Mouse (Mus musculus) embryonic facial prominence, embryonic 13.5 days (tissue): ENCODE results near the gene Gp9. TPM values are rescaled to one million over a fixed set of nuclear protein-coding genes. Genes with fewer than 3 reads are reported as not detected.

Source experiments
- ATAC-seq: fragments of 200-750 bp; cut with Nextera tagmentation; 2 replicates; pipeline ENCODE4 v1.8.0; 2017; ENCODE audit warnings: low read depth; ENCODE audit not compliant: insufficient number of reproducible peaks, insufficient read depth, low FRiP score, low TSS enrichment
- H3K27ac ChIP-seq: fragments of 300-500 bp; sonication (generic); 2 replicates; pipeline ENCODE4 v1.5.1; 2015; ENCODE audit warnings: moderate library complexity, mild to moderate bottlenecking, inconsistent platforms
- H3K27me3 ChIP-seq: fragments of 300-500 bp; sonication (generic); 2 replicates; pipeline ENCODE4 v1.6.1; 2015; ENCODE audit warnings: mild to moderate bottlenecking, inconsistent platforms
- H3K36me3 ChIP-seq: fragments of 300-500 bp; sonication (generic); 2 replicates; pipeline ENCODE4 v1.6.1; 2015; ENCODE audit warnings: mild to moderate bottlenecking, inconsistent platforms
- H3K4me1 ChIP-seq: fragments of 300-500 bp; sonication (generic); 2 replicates; pipeline ENCODE4 v1.6.1; 2015; ENCODE audit warnings: inconsistent platforms
- H3K4me2 ChIP-seq: fragments of 300-500 bp; sonication (generic); 2 replicates; pipeline ENCODE4 v1.6.1; 2015; ENCODE audit warnings: moderate library complexity, mild to moderate bottlenecking, inconsistent platforms
- H3K4me3 ChIP-seq: fragments of 300-500 bp; sonication (generic); 2 replicates; pipeline ENCODE4 v1.5.1; 2015; ENCODE audit warnings: mild to moderate bottlenecking, inconsistent platforms
- H3K9ac ChIP-seq: fragments of 300-500 bp; sonication (generic); 2 replicates; pipeline ENCODE4 v1.6.1; 2015; ENCODE audit warnings: mild to moderate bottlenecking, inconsistent platforms
- H3K9me3 ChIP-seq: fragments of 300-500 bp; sonication (generic); 2 replicates; pipeline ENCODE4 v1.6.1; 2016; ENCODE audit warnings: inconsistent platforms
- WGBS: fragments of 180-500 bp; shearing (Covaris S2); methylation state at CpG from one replicate; pipeline ENCODE4 v1.1.7; 2015; ENCODE audit warnings: mixed read lengths; 5-methylcytosine and 5-hydroxymethylcytosine counted together
- polyA plus RNA-seq: library from polyadenylated mRNA; unstranded; fragments of >200 nt; fragmentation: Nextera tagmentation; extraction: Ambion mirVana; gene quantifications from 2 replicates; pipeline ENCODE4 v1.2.1, GENCODE M21; 2015

Gp9 gene
- polyA plus RNA-seq, 1 experiment from 2014 or later = 1.8 TPM

DNA sequence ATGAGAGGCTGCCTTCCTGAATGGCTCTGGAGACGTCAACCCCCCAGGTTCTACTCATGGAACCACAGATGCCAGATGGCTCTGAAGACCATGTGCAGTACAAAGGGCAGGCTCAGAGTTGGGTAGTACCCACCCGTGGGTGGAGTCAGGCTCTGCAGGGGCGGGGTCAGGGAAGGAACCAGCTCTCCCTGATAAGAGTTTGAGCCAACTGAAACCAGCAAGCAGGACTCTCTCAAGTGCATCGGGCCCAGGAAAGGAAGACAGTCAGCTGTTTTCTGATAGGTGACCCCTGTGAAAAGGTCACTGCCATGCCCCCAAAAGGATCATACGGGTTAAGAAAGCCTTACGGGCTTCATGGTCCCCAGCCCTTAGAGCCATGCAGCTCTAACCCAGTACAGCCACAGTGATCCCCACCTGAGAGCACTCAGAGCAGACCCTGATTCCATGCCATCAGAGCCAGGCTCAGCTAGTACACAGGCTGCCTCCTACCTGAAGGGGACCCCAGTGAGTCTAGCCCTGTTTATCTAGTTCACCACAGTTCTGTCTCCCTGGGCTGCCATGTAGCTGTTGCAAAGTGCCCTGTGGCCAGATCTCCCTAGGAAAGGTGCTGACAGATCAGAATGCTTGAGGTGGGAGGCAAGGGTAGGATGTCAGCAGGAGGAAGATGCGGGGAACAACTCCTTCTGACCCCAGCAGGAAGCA, 13.1 kb downstream of the Gp9 start:
- WGBS = 73% methylated on average over 7 of the region's 7 CpGs
- Histone ChIP-seq H3K27ac (no peak overlapping the region), H3K9ac (no peak overlapping the region), H3K9me3 (no peaks in the 10 kb centered on the region), H3K4me1 (peaks cover 10% of the 10 kb centered on the region), H3K4me3 (no peak overlapping the region), H3K4me2 (no peak overlapping the region), H3K36me3 (peaks cover 28% of the 10 kb centered on the region), H3K27me3 (no peaks in the 10 kb centered on the region)
- ATAC-seq = no peak

DNA sequence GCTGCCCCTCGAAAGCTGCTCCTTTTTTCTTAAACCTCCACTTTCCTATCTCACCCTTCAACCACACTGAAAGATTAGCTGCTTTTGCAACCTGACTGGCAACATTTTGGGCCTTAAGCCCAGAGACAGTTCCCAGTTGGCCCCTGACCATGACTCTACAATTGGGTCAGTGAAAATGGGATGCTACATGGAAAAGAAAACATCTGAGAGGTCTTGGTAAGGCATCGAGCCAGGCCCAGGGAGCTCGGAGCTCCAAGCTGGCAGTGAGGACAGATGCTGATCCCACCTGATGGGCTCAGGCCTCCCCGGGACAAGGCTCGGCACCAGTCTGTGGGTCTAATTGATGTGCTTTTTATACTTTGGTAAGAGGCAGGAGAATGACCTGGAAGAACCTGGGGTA, 14.0 kb downstream of the Gp9 start:
- no peak overlapping the region for H3K27ac ChIP-seq
- 86% methylated on average over 5 of the region's 5 CpGs for WGBS
- peaks cover 10% of the 10 kb centered on the region for H3K4me1 ChIP-seq
- H3K36me3 ChIP-seq = peaks cover 28% of the 10 kb centered on the region
- H3K4me2 ChIP-seq = no peak overlapping the region
- H3K4me3 ChIP-seq = no peak overlapping the region
- no peaks in the 10 kb centered on the region for H3K9me3 ChIP-seq
- no peak for ATAC-seq
- no peaks in the 10 kb centered on the region for H3K27me3 ChIP-seq
- H3K9ac ChIP-seq = no peak overlapping the region

DNA sequence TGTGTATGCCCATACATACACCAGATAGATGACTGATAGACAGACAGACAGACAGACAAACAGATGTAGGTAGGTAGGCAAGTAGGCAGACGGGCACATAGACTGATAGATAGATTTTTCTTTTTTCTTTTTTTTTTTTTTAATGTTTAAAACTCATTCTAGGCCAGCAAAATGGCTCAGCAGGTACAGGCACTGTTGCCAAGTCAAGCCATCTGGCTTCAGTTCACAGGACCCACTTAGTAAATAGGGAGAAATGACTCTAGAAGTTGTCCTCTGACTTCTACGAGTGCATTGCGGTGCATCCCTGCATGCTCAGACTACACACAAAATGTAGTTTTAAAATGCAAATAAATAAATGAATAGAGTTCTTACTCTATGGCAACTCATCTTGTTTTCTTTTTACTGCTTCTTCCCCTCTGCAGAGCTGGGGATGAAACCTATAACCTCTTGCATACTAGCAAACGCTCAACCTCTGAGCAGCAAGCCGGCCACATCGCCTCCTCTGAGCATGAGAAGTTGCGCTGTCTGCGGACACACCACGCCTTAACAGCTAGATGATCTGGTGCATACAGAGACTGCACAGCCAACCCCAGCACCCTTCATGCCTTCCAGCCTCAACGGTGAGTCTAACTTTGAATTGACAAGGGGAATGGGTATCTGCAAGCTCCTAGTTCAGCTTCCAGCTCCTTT, 16.1 kb downstream of the Gp9 start:
- Histone ChIP-seq H3K4me1 (peaks cover 8% of the 10 kb centered on the region), H3K27me3 (no peaks in the 10 kb centered on the region), H3K4me3 (no peak overlapping the region), H3K9me3 (no peaks in the 10 kb centered on the region), H3K27ac (no peak overlapping the region), H3K9ac (no peak overlapping the region), H3K4me2 (no peak overlapping the region), H3K36me3 (peaks cover 28% of the 10 kb centered on the region)
- no peak for ATAC-seq
- 92% methylated on average over 10 of the region's 10 CpGs for WGBS

DNA sequence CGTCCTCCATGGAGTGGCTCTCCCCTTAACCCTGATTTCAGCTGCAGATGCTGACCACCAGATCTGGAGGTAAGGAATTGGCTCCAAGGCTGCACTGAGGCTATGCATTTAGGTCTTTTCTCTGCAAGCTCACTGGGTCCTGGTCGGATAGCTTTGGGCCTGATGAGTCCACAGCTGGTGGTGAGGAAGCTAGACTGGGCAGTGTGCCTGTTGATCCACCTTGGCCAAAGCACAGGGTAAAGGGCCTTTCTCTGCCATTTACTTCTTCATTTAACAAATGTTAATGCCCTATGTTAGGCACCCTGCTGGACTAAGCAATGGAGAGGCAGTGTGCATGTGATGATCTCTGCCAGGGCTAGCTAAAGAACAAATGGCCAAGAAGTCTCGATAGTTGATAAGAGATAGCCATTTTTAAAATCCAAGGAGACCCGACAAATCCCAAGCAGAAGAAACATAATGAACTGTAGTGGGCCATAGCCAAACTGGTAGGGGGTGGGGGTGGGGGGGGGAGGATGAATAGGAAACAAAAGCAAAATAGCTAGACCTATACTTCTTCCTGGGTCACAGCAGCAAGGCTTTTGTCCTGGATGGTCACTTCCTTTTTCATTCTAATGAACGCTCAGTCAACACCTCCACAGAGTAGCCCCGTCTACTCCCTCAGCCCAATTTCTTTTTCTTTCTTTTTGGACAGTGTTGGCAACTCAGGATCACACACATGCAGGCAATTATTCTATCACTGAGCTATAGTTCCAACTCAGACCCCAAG, 17.7 kb downstream of the Gp9 start:
- no peak for ATAC-seq
- WGBS = 75% methylated on average over 6 of the region's 6 CpGs
- no peaks in the 10 kb centered on the region for H3K27me3 ChIP-seq
- no peak overlapping the region for H3K9ac ChIP-seq
- H3K36me3 ChIP-seq = peaks cover 26% of the 10 kb centered on the region
- H3K4me1 ChIP-seq = no peaks in the 10 kb centered on the region
- no peaks in the 10 kb centered on the region for H3K9me3 ChIP-seq
- no peak overlapping the region for H3K4me3 ChIP-seq
- H3K4me2 ChIP-seq = no peak overlapping the region
- no peak overlapping the region for H3K27ac ChIP-seq

DNA sequence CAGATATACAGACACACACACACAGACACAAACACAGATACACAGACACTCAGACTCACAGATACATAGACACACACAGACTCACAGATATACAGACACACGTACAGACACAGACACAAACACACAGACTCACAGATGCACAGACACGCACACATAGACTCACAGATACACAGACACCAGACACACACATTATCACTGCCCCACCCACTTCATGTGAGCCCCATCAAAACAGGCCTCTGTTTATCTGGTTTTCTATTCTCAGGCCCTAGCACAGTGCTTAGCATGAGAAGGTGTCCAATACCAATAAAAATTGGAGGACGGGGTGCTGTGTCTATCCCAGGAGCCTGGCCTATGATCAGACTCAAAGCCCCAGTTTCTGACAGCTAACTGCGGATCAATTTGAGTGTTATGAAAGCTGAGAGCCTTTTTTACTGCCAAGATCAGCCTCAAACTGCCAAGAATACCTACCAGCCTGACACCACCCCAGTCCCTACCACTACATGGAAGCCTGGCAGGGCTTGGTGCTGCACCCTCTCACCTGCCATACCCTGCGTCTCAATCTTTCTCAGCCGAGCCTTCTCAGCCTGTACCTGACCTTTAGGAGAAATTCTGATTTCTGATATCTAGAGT, 18.5 kb downstream of the Gp9 start:
- Histone ChIP-seq H3K4me3 (no peak overlapping the region), H3K27ac (no peak overlapping the region), H3K27me3 (no peaks in the 10 kb centered on the region), H3K36me3 (peaks cover 18% of the 10 kb centered on the region), H3K9ac (no peak overlapping the region), H3K4me1 (no peaks in the 10 kb centered on the region), H3K4me2 (no peak overlapping the region), H3K9me3 (no peaks in the 10 kb centered on the region)
- 87% methylated on average over 6 of the region's 6 CpGs for WGBS
- ATAC-seq = no peak

DNA sequence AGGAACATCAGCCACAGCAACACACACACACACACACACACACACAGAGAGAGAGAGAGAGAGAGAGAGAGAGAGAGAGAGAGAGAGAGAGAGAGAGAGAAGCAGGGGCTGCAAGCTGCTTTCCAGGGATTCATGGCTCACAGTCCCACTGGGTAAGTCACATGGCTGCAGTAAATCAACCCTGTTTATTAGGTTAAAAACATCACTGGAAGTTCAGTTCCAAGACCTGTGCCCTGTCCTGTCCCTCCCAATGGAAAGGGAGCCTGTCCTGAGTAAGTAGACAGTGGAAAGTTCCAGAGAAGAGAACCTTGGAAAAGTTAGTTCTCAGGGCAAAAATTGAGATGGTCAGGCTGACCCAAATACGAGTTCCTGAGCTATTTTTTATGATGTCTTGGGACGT, 19.4 kb downstream of the Gp9 start:
- Histone ChIP-seq H3K9me3 (no peaks in the 10 kb centered on the region), H3K4me3 (no peak overlapping the region), H3K4me2 (no peak overlapping the region), H3K36me3 (peaks cover 9% of the 10 kb centered on the region), H3K27me3 (no peaks in the 10 kb centered on the region), H3K27ac (no peak overlapping the region), H3K9ac (no peak overlapping the region), H3K4me1 (no peaks in the 10 kb centered on the region)
- ATAC-seq = no peak
- 38% methylated on average over 2 of the region's 2 CpGs for WGBS

DNA sequence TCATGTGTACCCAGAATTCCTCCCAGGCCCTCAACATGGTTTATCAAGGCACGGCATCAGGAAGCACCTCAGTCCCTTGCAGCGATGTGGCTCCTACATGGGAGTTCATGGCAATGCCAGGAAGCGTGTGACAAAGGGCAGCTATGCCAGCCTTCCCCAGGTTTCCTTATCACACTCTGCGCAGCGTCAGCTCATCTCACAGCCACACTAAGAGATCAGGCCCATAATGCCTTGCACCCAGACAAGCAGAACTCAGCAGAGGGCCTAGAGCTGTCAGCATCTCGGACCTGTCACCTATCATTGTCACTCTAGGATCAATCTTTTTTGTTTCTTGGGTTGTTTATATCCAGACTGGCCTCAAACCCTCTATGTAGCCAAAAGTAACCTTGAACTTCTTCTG, 21.7 kb downstream of the Gp9 start:
- H3K27ac ChIP-seq = no peak overlapping the region
- no peak for ATAC-seq
- H3K4me2 ChIP-seq = no peak overlapping the region
- H3K9ac ChIP-seq = no peak overlapping the region
- H3K4me1 ChIP-seq = no peaks in the 10 kb centered on the region
- WGBS = 89% methylated on average over 6 of the region's 6 CpGs
- H3K9me3 ChIP-seq = no peaks in the 10 kb centered on the region
- no peak overlapping the region for H3K4me3 ChIP-seq
- H3K27me3 ChIP-seq = no peaks in the 10 kb centered on the region
- H3K36me3 ChIP-seq = 0 out of 2 replicates have a peak, but pooled peaks cover under 1% of the 10 kb centered on the region

- 81% methylated on average over 7 of the region's 7 CpGs for WGBS
- no peak overlapping the region for H3K4me2 ChIP-seq
- no peaks in the 10 kb centered on the region for H3K27me3 ChIP-seq
- H3K4me3 ChIP-seq = no peak overlapping the region
- no peak overlapping the region for H3K27ac ChIP-seq
- H3K9me3 ChIP-seq = no peaks in the 10 kb centered on the region
- ATAC-seq = no peak
- H3K36me3 ChIP-seq = 0 out of 2 replicates have a peak, but pooled peaks cover 4% of the 10 kb centered on the region
- no peak overlapping the region for H3K9ac ChIP-seq
- H3K4me1 ChIP-seq = peaks cover 4% of the 10 kb centered on the region
These were observed 24.6 kb downstream of the Gp9 start for GRCm38 (mm10) chr6:87802462-87802861.

GRCm38 (mm10) chr6:87804036-87804435, 26.2 kb downstream of the Gp9 start:
- Histone ChIP-seq H3K27me3 (no peaks in the 10 kb centered on the region), H3K36me3 (0 out of 2 replicates have a peak, but pooled peaks cover 4% of the 10 kb centered on the region), H3K9ac (no peak overlapping the region), H3K4me1 (peaks cover 4% of the 10 kb centered on the region), H3K4me2 (no peak overlapping the region), H3K27ac (no peak overlapping the region), H3K9me3 (no peaks in the 10 kb centered on the region), H3K4me3 (no peak overlapping the region)
- 83% methylated on average over 1 of the region's 1 CpGs for WGBS
- no peak for ATAC-seq

GRCm38 (mm10) chr6:87804886-87805285, 27.0 kb downstream of the Gp9 start:
- 0 out of 2 replicates have a peak, but pooled peaks cover 4% of the 10 kb centered on the region for H3K36me3 ChIP-seq
- no peak overlapping the region for H3K9ac ChIP-seq
- no peaks in the 10 kb centered on the region for H3K9me3 ChIP-seq
- no peak overlapping the region for H3K27ac ChIP-seq
- H3K4me1 ChIP-seq = peaks cover 4% of the 10 kb centered on the region
- H3K4me3 ChIP-seq = no peak overlapping the region
- WGBS = 86% methylated on average over 7 of the region's 7 CpGs
- H3K4me2 ChIP-seq = no peak overlapping the region
- ATAC-seq = no peak
- H3K27me3 ChIP-seq = no peaks in the 10 kb centered on the region

DNA sequence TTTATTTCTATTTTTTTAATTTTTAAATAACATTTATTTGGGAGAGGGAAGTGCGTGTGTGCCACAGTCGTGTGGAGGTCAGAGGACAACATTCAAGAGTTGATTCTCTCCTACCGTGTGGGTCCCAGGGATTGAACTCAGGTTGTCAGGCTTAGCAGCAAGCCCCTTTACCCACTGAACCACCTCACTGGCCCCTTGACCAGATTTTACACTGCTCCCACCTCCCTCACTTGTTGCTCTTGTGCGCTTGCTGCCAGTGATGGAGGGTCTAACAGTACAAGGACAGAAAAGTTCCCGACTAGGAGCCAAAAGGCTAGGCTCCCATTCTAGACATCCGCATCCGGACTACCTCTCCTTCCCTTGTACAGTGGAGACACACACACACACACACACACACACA, 27.6 kb downstream of the Gp9 start:
- no peak overlapping the region for H3K4me3 ChIP-seq
- no peaks in the 10 kb centered on the region for H3K27me3 ChIP-seq
- no peak for ATAC-seq
- 0 out of 2 replicates have a peak, but pooled peaks cover 4% of the 10 kb centered on the region for H3K36me3 ChIP-seq
- H3K4me1 ChIP-seq = peaks cover 4% of the 10 kb centered on the region
- no peaks in the 10 kb centered on the region for H3K9me3 ChIP-seq
- H3K27ac ChIP-seq = no peak overlapping the region
- H3K4me2 ChIP-seq = no peak overlapping the region
- H3K9ac ChIP-seq = no peak overlapping the region
- WGBS = 93% methylated on average over 7 of the region's 7 CpGs
